Mouse (Mus musculus) neural tube, embryonic 11.5 days (tissue): ENCODE data around the gene Pank4. TPM values are rescaled to one million over a fixed set of nuclear protein-coding genes. Genes with fewer than 3 reads are reported as not detected.

Experiments
- ATAC-seq: fragments of 200-750 bp; cut with Nextera tagmentation; 2 replicates; pipeline ENCODE4 v1.8.0; 2017; ENCODE audit warnings: moderate number of reproducible peaks, mild to moderate bottlenecking, moderate TSS enrichment, moderate library complexity; ENCODE audit not compliant: insufficient read depth, low FRiP score, low TSS enrichment
- DNase-seq: peaks from one replicate; pipeline ENCODE4 v3.0.0-alpha.2; 2015; ENCODE audit warnings: low spot score
- H3K27ac ChIP-seq: fragments of 300-500 bp; sonication (generic); 2 replicates; pipeline ENCODE4 v1.5.1; 2014; ENCODE audit warnings: low read depth, mild to moderate bottlenecking, low read length
- H3K27me3 ChIP-seq: fragments of 300-500 bp; sonication (generic); 2 replicates; pipeline ENCODE4 v1.6.1; 2014; ENCODE audit warnings: mild to moderate bottlenecking, low read length, mixed read lengths; ENCODE audit not compliant: control insufficient read depth, insufficient read depth
- H3K36me3 ChIP-seq: fragments of 300-500 bp; sonication (generic); 2 replicates; pipeline ENCODE4 v1.6.1; 2014; ENCODE audit warnings: mild to moderate bottlenecking, low read length, moderate library complexity, mixed read lengths; ENCODE audit not compliant: control insufficient read depth, insufficient read depth
- H3K4me1 ChIP-seq: fragments of 300-500 bp; sonication (generic); 2 replicates; pipeline ENCODE4 v1.6.1; 2014; ENCODE audit warnings: low read length, mixed read lengths; ENCODE audit not compliant: control insufficient read depth, insufficient read depth
- H3K4me2 ChIP-seq: fragments of 300-500 bp; sonication (generic); 2 replicates; pipeline ENCODE4 v1.6.1; 2014; ENCODE audit warnings: low read depth, mild to moderate bottlenecking, moderate library complexity
- H3K4me3 ChIP-seq: fragments of 300-500 bp; sonication (generic); 2 replicates; pipeline ENCODE4 v1.5.1; 2014; ENCODE audit warnings: low read depth, low read length
- H3K9ac ChIP-seq: fragments of 300-500 bp; sonication (generic); 2 replicates; pipeline ENCODE4 v1.6.1; 2014; ENCODE audit warnings: mild to moderate bottlenecking, low read length
- H3K9me3 ChIP-seq: fragments of 300-500 bp; sonication (generic); 2 replicates; pipeline ENCODE4 v1.6.1; 2016; ENCODE audit warnings: low read length; ENCODE audit not compliant: control insufficient read depth
- WGBS: fragments of 180-500 bp; shearing (Covaris S2); extraction: QIAGEN DNeasy Blood & Tissue Kit; methylation state at CpG from one replicate; pipeline ENCODE4 v1.1.7; 2014; 5-methylcytosine and 5-hydroxymethylcytosine counted together
- polyA plus RNA-seq: library from polyadenylated mRNA; unstranded; fragments of >200 nt; fragmentation: Nextera tagmentation; extraction: Ambion mirVana; gene quantifications from 2 replicates; pipeline ENCODE4 v1.2.1, GENCODE M21; 2014

The Pank4 gene
- 36.1 and 38.2 TPM in 2 replicates for polyA plus RNA-seq

- Histone ChIP-seq H3K4me1 (peaks cover 49% of the 10 kb centered on the region), H3K27ac (peak within 1 kb of the TSS; percentile 96), H3K27me3 (peaks cover 14% of the 10 kb centered on the region), H3K4me2 (peak within 1 kb of the TSS; percentile 79), H3K9me3 (no peaks in the 10 kb centered on the region), H3K4me3 (peak within 1 kb of the TSS; percentile 88), H3K9ac (peak within 1 kb of the TSS; percentile 97), H3K36me3 (no peaks in the 10 kb centered on the region; the same call in 1 of the 2 replicates)
- under 1% methylated on average over 55 of the region's 66 CpGs for WGBS
- peak; percentile 94 for DNase-seq
- peak; percentile 75 for ATAC-seq
Measured at GRCm38 (mm10) chr4:154963901-154964580, at the start of gene Pank4. TSS of gene Pank4 (plus strand) at chr4:154964123.

- no peaks in the 10 kb centered on the region for H3K36me3 ChIP-seq
- no peak overlapping the region for H3K27ac ChIP-seq
- no peak overlapping the region for H3K4me3 ChIP-seq
- H3K9me3 ChIP-seq = no peaks in the 10 kb centered on the region
- H3K4me1 ChIP-seq = no peaks in the 10 kb centered on the region
- ATAC-seq = no peak
- H3K27me3 ChIP-seq = no peaks in the 10 kb centered on the region
- no peak overlapping the region for H3K9ac ChIP-seq
- DNase-seq = no peak
- 93% methylated on average over 4 of the region's 4 CpGs for WGBS
- no peak overlapping the region for H3K4me2 ChIP-seq
Measured at GRCm38 (mm10) chr4:154914252-154914651, 49.7 kb upstream of the Pank4 start.

GRCm38 (mm10) chr4:154914707-154915106, 49.2 kb upstream of the Pank4 start:
- no peaks in the 10 kb centered on the region for H3K27me3 ChIP-seq
- no peaks in the 10 kb centered on the region for H3K36me3 ChIP-seq
- H3K9me3 ChIP-seq = no peaks in the 10 kb centered on the region
- H3K4me1 ChIP-seq = no peaks in the 10 kb centered on the region
- ATAC-seq (no peak), DNase-seq (no peak)
- H3K4me2 ChIP-seq = no peak overlapping the region
- no peak overlapping the region for H3K27ac ChIP-seq
- no peak overlapping the region for H3K9ac ChIP-seq
- WGBS = 80% methylated on average over 3 of the region's 3 CpGs
- no peak overlapping the region for H3K4me3 ChIP-seq

- ATAC-seq = no peak
- no peaks in the 10 kb centered on the region for H3K36me3 ChIP-seq
Measured at GRCm38 (mm10) chr4:154915286-154915685, 48.6 kb upstream of the Pank4 start.

GRCm38 (mm10) chr4:154916662-154917061, 47.3 kb upstream of the Pank4 start:
- H3K4me1 ChIP-seq = no peaks in the 10 kb centered on the region
- H3K9ac ChIP-seq = no peak overlapping the region
- ATAC-seq (no peak), DNase-seq (no peak)
- H3K36me3 ChIP-seq = no peaks in the 10 kb centered on the region
- H3K27ac ChIP-seq = no peak overlapping the region
- no peak overlapping the region for H3K4me2 ChIP-seq
- no peaks in the 10 kb centered on the region for H3K9me3 ChIP-seq
- H3K4me3 ChIP-seq = no peak overlapping the region
- H3K27me3 ChIP-seq = no peaks in the 10 kb centered on the region
- 88% methylated on average over 4 of the region's 4 CpGs for WGBS

More at GRCm38 (mm10) chr4:154915286-154915685, 48.6 kb upstream of the Pank4 start:
- Histone ChIP-seq H3K4me1 (no peaks in the 10 kb centered on the region), H3K9me3 (no peaks in the 10 kb centered on the region), H3K4me2 (no peak overlapping the region), H3K27ac (no peak overlapping the region), H3K27me3 (no peaks in the 10 kb centered on the region), H3K9ac (no peak overlapping the region), H3K4me3 (no peak overlapping the region)
- 85% methylated on average over 10 of the region's 10 CpGs for WGBS
- no peak for DNase-seq

DNA sequence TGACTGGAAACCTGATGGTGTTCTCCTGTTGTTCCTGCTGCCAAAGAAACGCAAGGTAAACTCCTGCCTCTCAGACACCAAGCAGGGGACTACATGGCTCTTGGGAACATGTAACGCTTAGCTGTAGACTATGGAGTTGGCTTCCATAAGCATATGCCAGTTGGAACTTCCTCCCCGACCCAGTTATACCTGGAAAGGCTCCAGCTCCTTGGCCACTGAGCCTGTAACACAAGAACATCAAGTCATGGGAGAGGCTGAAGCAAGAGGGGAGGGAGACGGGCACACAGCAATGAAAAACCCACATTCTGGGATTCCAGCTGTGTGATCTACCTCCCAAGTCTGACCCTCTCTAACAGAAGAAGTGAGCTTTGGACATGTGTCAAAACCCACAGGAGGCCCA, 41.6 kb upstream of the Pank4 start:
- no peaks in the 10 kb centered on the region for H3K36me3 ChIP-seq
- DNase-seq = no peak
- no peaks in the 10 kb centered on the region for H3K27me3 ChIP-seq
- ATAC-seq = no peak
- no peak overlapping the region for H3K4me2 ChIP-seq
- no peak overlapping the region for H3K27ac ChIP-seq
- no peaks in the 10 kb centered on the region for H3K4me1 ChIP-seq
- no peak overlapping the region for H3K4me3 ChIP-seq
- H3K9me3 ChIP-seq = no peaks in the 10 kb centered on the region
- 86% methylated on average over 4 of the region's 4 CpGs for WGBS
- H3K9ac ChIP-seq = no peak overlapping the region

GRCm38 (mm10) chr4:154922931-154923330, 41.0 kb upstream of the Pank4 start:
- H3K4me2 ChIP-seq = no peak overlapping the region

DNA sequence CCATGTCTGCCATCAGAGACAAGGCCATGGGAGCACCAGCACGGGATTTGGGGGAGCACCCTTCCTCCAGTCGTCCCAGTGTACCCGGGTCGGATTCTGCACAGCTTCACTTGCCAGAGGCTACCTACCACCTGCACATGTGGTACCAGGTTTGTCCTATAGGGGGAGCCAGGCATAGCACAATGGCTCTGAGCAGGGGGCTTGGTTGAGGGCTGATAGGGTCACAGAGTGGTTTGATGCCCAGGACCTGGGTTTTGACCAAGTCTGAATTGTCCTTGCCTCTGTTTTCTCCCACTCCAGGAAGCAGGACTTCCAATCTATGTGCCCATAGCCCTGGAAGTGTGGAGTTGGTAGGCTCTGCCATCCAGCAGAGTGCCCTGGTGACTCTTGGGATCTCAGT, 38.5 kb upstream of the Pank4 start:
- no peak overlapping the region for H3K4me2 ChIP-seq
- WGBS = 59% methylated on average over 4 of the region's 4 CpGs

More at GRCm38 (mm10) chr4:154922931-154923330, 41.0 kb upstream of the Pank4 start:
- no peaks in the 10 kb centered on the region for H3K9me3 ChIP-seq
- H3K4me1 ChIP-seq = no peaks in the 10 kb centered on the region
- no peaks in the 10 kb centered on the region for H3K36me3 ChIP-seq
- no peak for DNase-seq
- H3K27me3 ChIP-seq = no peaks in the 10 kb centered on the region
- H3K27ac ChIP-seq = no peak overlapping the region
- no peak overlapping the region for H3K9ac ChIP-seq
- H3K4me3 ChIP-seq = no peak overlapping the region
- 87% methylated on average over 5 of the region's 5 CpGs for WGBS
- ATAC-seq = no peak

More for the DNA sequence above, 38.5 kb upstream of the Pank4 start:
- DNase-seq = no peak
- no peaks in the 10 kb centered on the region for H3K4me1 ChIP-seq
- no peaks in the 10 kb centered on the region for H3K36me3 ChIP-seq
- H3K27ac ChIP-seq = no peak overlapping the region
- no peaks in the 10 kb centered on the region for H3K9me3 ChIP-seq
- no peak overlapping the region for H3K9ac ChIP-seq
- no peak overlapping the region for H3K4me3 ChIP-seq
- H3K27me3 ChIP-seq = no peaks in the 10 kb centered on the region
- ATAC-seq = no peak
